Mouse (Mus musculus) G1E-ER4 (cell line): Measurements from ENCODE around the gene Adck2. TPM values are rescaled to one million over a fixed set of nuclear protein-coding genes. Genes with fewer than 3 reads are reported as not detected.

ENCODE experiments used
- GATA1 ChIP-seq: IDR thresholded peaks from one replicate; pipeline ENCODE4 v1.8.0; 2012; ENCODE audit warnings: low read length, inconsistent platforms
- polyA plus RNA-seq: library from polyadenylated mRNA; stranded (reverse); fragments of >175 nt; gene quantifications from 2 replicates; pipeline ENCODE4 v1.2.3, GENCODE M21; 2012

The Adck2 gene
- polyA plus RNA-seq, 1 experiment = 12.2 TPM

- no peak for TF ChIP-seq GATA1
Measured at GRCm38 (mm10) chr6:39585517-39585916, 11.8 kb downstream of the Adck2 start, which contains the start of gene Gm42420. Gene Gm42420, plus strand, starts transcription at chr6:39585753.

DNA sequence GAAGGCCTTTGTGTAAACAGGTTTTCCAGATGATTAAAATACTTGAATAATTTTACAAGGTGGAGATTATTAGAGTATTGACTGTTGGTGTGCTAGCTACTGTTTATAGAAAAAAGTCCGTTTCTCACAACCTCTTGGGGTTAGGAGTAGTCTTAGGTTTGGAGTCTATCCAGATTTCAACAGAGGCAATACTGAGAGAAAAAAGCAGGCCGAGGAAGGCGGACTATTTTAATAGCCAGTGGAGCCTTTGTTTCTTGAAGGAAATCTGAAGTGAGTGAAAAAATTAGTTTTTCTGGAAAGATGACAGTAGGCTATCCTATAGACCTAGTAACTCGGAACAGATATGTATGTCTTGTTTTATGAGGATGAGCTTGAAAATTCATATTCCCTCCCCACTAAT, 17.8 kb downstream of the Adck2 start:
- no peak for TF ChIP-seq GATA1

- TF ChIP-seq GATA1 = no peak
Measured at GRCm38 (mm10) chr6:39592401-39593214, 18.9 kb downstream of the Adck2 start, which contains the start of gene Ndufb2. Gene Ndufb2, plus strand, starts transcription at chr6:39592574.

GRCm38 (mm10) chr6:39600851-39601250, 27.2 kb downstream of the Adck2 start:
- TF ChIP-seq GATA1 = no peak

- no peak for TF ChIP-seq GATA1
Measured at GRCm38 (mm10) chr6:39601828-39602227, 28.2 kb downstream of the Adck2 start.

DNA sequence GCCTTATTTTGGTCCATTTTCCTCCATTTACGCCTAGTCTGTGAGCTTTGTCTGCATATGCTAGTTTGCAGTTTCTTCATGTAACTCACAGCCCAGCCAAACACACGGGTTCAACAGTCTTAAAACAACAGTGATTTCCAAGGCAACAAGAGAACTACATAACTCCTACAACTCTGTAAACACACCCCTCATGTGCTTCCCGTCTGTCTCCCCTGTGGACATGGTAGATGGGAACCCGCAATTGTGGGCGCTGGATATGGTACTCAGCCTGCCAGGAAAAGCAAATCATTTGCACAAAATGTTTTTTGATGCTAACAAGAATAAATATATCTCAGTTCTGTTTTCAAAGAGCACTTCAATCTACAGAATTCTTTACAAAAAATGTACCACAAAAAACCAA, 30.9 kb downstream of the Adck2 start:
- no peak for TF ChIP-seq GATA1

DNA sequence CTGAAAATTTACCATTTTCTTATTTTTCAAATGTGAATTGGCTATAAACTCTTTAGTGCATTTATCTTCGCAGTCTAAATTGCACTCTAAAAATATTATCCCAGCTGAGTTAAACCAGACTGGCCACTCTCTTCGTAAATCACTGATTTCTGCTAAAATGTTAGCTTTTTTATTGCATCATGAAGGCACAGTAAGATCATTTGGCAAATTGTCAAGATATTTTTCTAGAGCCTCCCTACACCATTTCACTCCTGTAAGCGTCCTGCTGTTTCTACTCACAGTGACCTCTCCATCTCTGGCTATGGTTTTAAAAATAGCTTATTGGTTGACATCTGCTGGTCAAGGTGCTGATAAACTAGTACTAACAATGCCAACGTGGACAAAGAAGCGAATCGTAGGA, 32.4 kb downstream of the Adck2 start:
- no peak for TF ChIP-seq GATA1

GRCm38 (mm10) chr6:39606862-39607261, 33.2 kb downstream of the Adck2 start:
- no peak for TF ChIP-seq GATA1

DNA sequence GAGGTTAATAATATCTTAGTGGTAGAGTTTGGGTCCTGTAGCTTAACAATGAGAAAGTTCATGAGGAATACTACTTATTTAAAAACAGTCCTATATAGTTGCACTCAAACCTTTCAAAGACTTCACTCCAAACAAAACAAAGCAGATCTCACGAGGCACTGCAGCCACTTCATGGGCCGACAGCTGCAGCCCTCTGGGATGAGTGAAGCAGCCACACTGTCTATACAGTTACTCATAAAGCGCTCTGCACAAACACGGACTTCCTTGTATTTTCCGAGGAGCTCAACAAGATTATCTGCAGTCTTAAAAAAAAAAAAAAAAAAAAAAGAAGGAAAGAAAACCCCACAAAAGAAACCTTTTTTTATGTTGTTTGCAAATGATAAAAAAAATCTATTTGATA, 33.7 kb downstream of the Adck2 start:
- no peak for TF ChIP-seq GATA1

- no peak for TF ChIP-seq GATA1
Measured at GRCm38 (mm10) chr6:39610207-39610606, 36.5 kb downstream of the Adck2 start.

- no peak for TF ChIP-seq GATA1
Measured at GRCm38 (mm10) chr6:39611296-39611695, 37.6 kb downstream of the Adck2 start.

Other genes with a start within 250 kb of the Adck2 start
- 2.3 and 3.6 TPM in 2 replicates for gene Slc37a3, start 196.2 kb upstream of the Adck2 start, polyA plus RNA-seq
- gene Rab19, start 192.7 kb upstream of the Adck2 start, polyA plus RNA-seq = 0.06 TPM in 1 of 2 replicates, not detected in the other
- 72.2 and 96.9 TPM in 2 replicates for gene Mkrn1, start 153.4 kb upstream of the Adck2 start, polyA plus RNA-seq
- gene Dennd2a, start 16.0 kb upstream of the Adck2 start, polyA plus RNA-seq = not detected in 2 replicates
- gene Gm42420, start 11.9 kb downstream of the Adck2 start, polyA plus RNA-seq = not detected in 2 replicates
- gene Ndufb2, start 18.7 kb downstream of the Adck2 start, polyA plus RNA-seq = 226 and 271 TPM in 2 replicates
- gene Braf, start 151.6 kb downstream of the Adck2 start, polyA plus RNA-seq = 1.6 and 2.2 TPM in 2 replicates
- 4.4 and 6.2 TPM in 2 replicates for gene Mrps33, start 237.1 kb downstream of the Adck2 start, polyA plus RNA-seq